Mouse (Mus musculus) urinary bladder, postnatal 0 days (tissue): Measurements from ENCODE around the gene Gzmf. TPM values are rescaled to one million over a fixed set of nuclear protein-coding genes. Genes with fewer than 3 reads are reported as not detected.

Source experiments
- polyA plus RNA-seq: library from polyadenylated mRNA; unstranded; fragments of >200 nt; fragmentation: Nextera tagmentation; extraction: Ambion mirVana; gene quantifications from 2 replicates; pipeline ENCODE4 v1.2.1, GENCODE M21; 2015

Gene Gzmf
- polyA plus RNA-seq: not detected in 2 replicates

DNA sequence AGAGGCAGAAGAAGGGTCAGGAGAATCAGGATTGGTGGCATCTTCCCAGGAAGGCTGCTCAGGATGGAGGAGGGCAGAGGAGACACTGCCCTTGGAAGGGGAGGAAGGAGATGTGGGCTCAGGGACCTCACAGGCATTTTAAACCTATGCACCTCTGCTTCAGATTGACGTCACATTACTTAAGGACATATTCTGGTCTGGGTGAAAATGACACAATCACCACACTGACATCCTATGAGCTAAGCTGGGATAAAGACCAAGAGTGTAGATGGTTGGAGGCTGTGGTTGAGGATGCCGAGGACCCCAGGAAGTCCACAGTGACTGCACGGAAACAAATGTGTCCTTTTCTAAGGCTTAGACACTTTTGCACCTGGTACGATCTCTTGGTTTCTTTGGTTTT lies at the start of gene Gzmf:
Gene Gzmf (minus strand): TSS at position 101 of the 400 bp plus-strand sequence.

DNA sequence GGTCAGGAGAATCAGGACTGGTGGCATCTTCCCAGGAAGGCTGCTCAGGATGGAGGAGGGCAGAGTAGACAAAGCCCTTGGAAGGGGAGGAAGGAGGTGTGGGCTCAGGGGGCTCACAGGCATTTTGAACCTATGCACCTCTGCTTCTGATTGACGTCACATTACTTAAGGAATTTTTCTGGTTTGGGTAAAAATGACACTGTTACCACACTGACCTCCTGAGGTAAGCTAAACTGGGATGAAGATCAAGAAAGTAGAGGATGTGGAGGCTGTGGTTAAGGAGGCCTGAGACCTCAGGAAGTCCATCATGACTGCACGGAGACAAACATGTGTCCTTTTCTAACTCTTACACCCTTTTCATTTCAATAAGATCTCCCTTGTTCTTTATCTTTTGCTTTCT lies 23.3 kb upstream of the Gzmf start, which contains the start of gene Gzmc:
Gene Gzmc (minus strand): TSS at position 101 of the 400 bp plus-strand sequence.

DNA sequence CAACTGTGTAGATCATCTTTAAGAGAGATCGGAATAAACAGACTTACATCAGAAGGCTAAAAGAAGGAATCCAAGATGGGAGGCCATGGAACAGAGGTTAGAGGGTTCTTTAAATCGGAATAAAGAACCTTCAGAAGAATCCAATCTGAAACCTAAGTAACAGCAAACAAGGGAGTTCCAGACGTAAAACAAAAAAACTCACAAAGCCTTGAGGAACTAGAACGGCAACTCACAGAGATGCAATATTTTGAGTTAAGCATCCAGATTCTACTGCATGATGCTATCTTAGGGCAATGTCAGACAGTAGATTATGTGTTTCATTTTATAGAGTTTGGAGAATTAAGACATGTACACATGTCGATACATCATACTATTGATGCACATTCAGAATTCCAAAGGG lies 36.7 kb downstream of the Gzmf start, which contains the start of gene Gzmn:
Gene Gzmn (minus strand): TSS at position 101 of the 400 bp plus-strand sequence.

DNA sequence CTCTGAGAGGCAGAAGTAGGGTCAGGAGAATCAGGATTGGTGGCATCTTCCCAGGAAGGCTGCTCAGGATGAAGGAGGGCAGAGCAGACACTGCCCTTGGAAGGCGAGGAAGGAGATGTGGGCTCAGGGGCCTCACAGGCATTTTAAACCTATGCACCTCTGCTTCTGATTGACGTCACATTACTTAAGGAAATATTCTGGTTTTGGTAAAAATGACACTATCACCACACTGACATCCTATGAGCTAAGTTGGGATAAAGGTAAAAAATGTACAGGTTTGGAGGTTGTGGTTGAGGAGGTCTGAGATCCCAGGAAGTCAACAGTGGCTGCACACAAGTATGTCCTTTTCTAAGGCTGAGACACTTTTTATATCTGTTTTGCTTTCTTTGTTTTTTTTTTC lies 51.7 kb downstream of the Gzmf start, which contains the start of gene Gzmg:
Gene Gzmg (minus strand): TSS at position 101 of the 400 bp plus-strand sequence.

Other genes with a start within 250 kb of the Gzmf start
- gene Mcpt1, start 193.4 kb downstream of the Gzmf start, polyA plus RNA-seq: not detected in 2 replicates
- gene Mcpt9, start 180.9 kb downstream of the Gzmf start, polyA plus RNA-seq: not detected in 2 replicates
- 0.25 TPM in 1 of 2 replicates, not detected in the other for gene Mcpt2, start 169.4 kb downstream of the Gzmf start, polyA plus RNA-seq
- gene Mcpt4, start 149.1 kb downstream of the Gzmf start, polyA plus RNA-seq: 1.1 and 2.1 TPM in 2 replicates
- 0.16 TPM in 1 of 2 replicates, not detected in the other for gene Mcpt8, start 126.1 kb downstream of the Gzmf start, polyA plus RNA-seq
- gene Ctsg, start 108.8 kb downstream of the Gzmf start, polyA plus RNA-seq: 0.17 and 0.27 TPM in 2 replicates
- gene Gzme, start 90.8 kb downstream of the Gzmf start, polyA plus RNA-seq: not detected in 2 replicates
- not detected in 2 replicates for gene Gzmd, start 78.8 kb downstream of the Gzmf start, polyA plus RNA-seq
- not detected in 2 replicates for gene Gzmg, start 51.8 kb downstream of the Gzmf start, polyA plus RNA-seq
- gene Gzmn, start 36.8 kb downstream of the Gzmf start, polyA plus RNA-seq: not detected in 2 replicates
- gene Gzmc, start 23.2 kb upstream of the Gzmf start, polyA plus RNA-seq: not detected in 2 replicates
- 0.08 TPM in 1 of 2 replicates, not detected in the other for gene Gzmb, start 50.8 kb upstream of the Gzmf start, polyA plus RNA-seq
- gene Atp12a, start 153.7 kb upstream of the Gzmf start, polyA plus RNA-seq: 0.11 and 0.42 TPM in 2 replicates
- gene Rnf17, start 191.2 kb upstream of the Gzmf start, polyA plus RNA-seq: 1.3 and 1.5 TPM in 2 replicates